Mouse (Mus musculus): ENCODE measurements around the gene Cass4.

- TF ChIP-seq CTCF (conservative IDR thresholded peaks at IDR 0.05; ENCODE audit: insufficient read depth, insufficient read length, low read depth, low read length) (no peak), POLR2A (IDR thresholded peaks at IDR 0.05; ENCODE audit: low read depth, low read length) (no peak)
Measured at GRCm38 (mm10) chr2:172376999-172377515, 16.5 kb upstream of the Cass4 start.

Measured in kidney, adult 2 months (tissue).